Mouse (Mus musculus) lung, embryonic 16.5 days (tissue): ENCODE results near the gene Vnn1. TPM values are rescaled to one million over a fixed set of nuclear protein-coding genes. Genes with fewer than 3 reads are reported as not detected.

ENCODE experiments used
- ATAC-seq: fragments of 200-750 bp; cut with Nextera tagmentation; 2 replicates; pipeline ENCODE4 v1.8.0; 2017; ENCODE audit warnings: low read depth, mild to moderate bottlenecking, moderate library complexity
- H3K27ac ChIP-seq: fragments of 300-500 bp; sonication (generic); 2 replicates; pipeline ENCODE4 v1.5.1; 2014; ENCODE audit warnings: mild to moderate bottlenecking, control low read depth, low read length
- H3K27me3 ChIP-seq: fragments of 300-500 bp; sonication (generic); 2 replicates; pipeline ENCODE4 v1.6.1; 2014; ENCODE audit warnings: low read depth, low read length, mixed read lengths; ENCODE audit not compliant: control insufficient read depth, insufficient read depth
- H3K36me3 ChIP-seq: fragments of 300-500 bp; sonication (generic); 2 replicates; pipeline ENCODE4 v1.6.1; 2014; ENCODE audit warnings: low read length; ENCODE audit not compliant: control insufficient read depth, insufficient read depth
- H3K4me1 ChIP-seq: fragments of 300-500 bp; sonication (generic); replicated peaks from 2 replicates; pipeline ENCODE4 v1.6.1; 2014; ENCODE audit warnings: low read length, mixed read lengths; ENCODE audit not compliant: control insufficient read depth, insufficient read depth
- H3K4me2 ChIP-seq: fragments of 300-500 bp; sonication (generic); 2 replicates; pipeline ENCODE4 v1.6.1; 2014; ENCODE audit warnings: low read depth, low read length, control low read depth
- H3K4me3 ChIP-seq: fragments of 300-500 bp; sonication (generic); 2 replicates; pipeline ENCODE4 v1.5.1; 2014; ENCODE audit warnings: mild to moderate bottlenecking, low read length, control low read depth
- H3K9ac ChIP-seq: fragments of 300-500 bp; sonication (generic); 2 replicates; pipeline ENCODE4 v1.6.1; 2014; ENCODE audit warnings: low read length, control low read depth
- H3K9me3 ChIP-seq: fragments of 300-500 bp; sonication (generic); 2 replicates; pipeline ENCODE4 v1.6.1; 2016; ENCODE audit warnings: low read length; ENCODE audit not compliant: control insufficient read depth
- WGBS: fragments of 180-500 bp; shearing (Covaris S2); extraction: QIAGEN DNeasy Blood & Tissue Kit; methylation state at CpG from one replicate; pipeline ENCODE4 v1.1.7; 2014; 5-methylcytosine and 5-hydroxymethylcytosine counted together
- polyA plus RNA-seq: library from polyadenylated mRNA; unstranded; fragments of >200 nt; fragmentation: Nextera tagmentation; extraction: Ambion mirVana; gene quantifications from 2 replicates; pipeline ENCODE4 v1.2.1, GENCODE M21; 2015

Gene Vnn1
- polyA plus RNA-seq, 1 experiment from 2014 or later, result 3.8 TPM

DNA sequence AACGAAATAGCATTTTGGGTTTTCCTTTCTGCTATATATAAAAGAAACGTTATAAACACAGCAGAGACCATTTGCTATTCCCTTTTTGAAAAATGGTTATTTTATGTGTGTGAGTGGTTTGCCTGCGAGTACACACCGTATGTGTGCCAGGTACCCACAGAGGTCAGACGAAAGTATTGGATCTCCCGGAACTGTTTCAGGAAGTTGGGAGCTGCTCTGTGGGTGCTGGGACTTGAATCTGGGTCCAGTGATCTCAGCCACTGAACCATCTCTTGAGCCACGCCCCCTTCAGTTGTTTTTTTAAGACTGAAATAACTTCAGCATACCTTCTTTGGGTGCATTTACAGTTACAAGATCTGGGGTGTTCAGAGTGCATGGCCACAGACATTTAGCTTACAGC, 888 bp downstream of the Vnn1 start:
- no peak overlapping the region for H3K4me2 ChIP-seq
- no peaks in the 10 kb centered on the region for H3K36me3 ChIP-seq
- peaks cover 3% of the 10 kb centered on the region for H3K4me1 ChIP-seq
- no peak for ATAC-seq
- no peak overlapping the region for H3K27ac ChIP-seq
- no peak overlapping the region for H3K4me3 ChIP-seq
- H3K9ac ChIP-seq, result no peak overlapping the region
- WGBS, result 64% methylated on average over 7 of the region's 7 CpGs
- H3K27me3 ChIP-seq, result no peaks in the 10 kb centered on the region
- no peaks in the 10 kb centered on the region for H3K9me3 ChIP-seq

DNA sequence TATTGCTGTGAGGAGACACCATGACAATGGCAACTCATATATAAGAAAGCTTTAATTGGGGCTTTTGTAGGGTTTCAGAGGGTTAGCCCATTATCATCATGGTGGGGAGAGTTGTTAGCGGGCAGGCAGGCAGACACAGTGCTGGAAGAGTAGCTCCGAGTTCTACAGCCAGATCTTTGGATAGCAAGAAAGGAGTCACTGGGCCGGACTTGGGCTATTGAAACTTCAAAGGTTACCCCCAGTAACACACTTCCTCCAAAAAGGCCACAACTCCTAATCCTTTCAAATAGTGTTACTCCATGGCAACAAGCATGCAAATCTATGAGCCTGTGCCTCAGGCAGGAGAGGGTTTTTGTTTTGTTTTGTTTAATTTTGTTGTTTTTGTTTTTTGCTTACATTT, 6.6 kb downstream of the Vnn1 start:
- no peak for ATAC-seq
- Histone ChIP-seq H3K4me3 (no peak overlapping the region), H3K9ac (no peak overlapping the region), H3K27ac (no peak overlapping the region), H3K4me2 (no peak overlapping the region), H3K4me1 (no peaks in the 10 kb centered on the region), H3K9me3 (no peaks in the 10 kb centered on the region), H3K36me3 (no peaks in the 10 kb centered on the region), H3K27me3 (no peaks in the 10 kb centered on the region)
- WGBS, result 78% methylated on average over 3 of the region's 3 CpGs

DNA sequence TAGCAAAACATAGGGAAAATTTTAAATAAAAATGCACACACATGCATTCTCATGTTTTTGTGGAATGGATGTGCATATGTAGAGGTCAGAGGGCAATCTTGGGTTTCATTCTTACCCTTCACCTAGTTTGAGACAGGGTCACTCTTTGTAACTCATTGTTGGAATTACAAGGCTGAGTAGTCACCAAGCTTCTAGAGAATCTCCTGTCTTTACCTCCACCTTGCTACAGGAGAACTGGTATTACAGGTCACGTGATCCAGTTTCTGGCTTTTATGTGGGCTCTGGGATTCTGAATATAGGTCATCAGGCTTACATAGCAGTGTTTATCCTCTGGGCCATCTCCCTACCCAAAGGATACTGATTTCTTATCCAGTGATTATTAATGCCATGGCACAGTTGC, 11.2 kb downstream of the Vnn1 start:
- Histone ChIP-seq H3K27me3 (no peaks in the 10 kb centered on the region), H3K9me3 (no peaks in the 10 kb centered on the region), H3K4me1 (no peaks in the 10 kb centered on the region), H3K27ac (no peak overlapping the region), H3K36me3 (no peaks in the 10 kb centered on the region), H3K9ac (no peak overlapping the region), H3K4me3 (no peak overlapping the region), H3K4me2 (no peak overlapping the region)
- WGBS, result 81% methylated on average over 1 of the region's 1 CpGs
- ATAC-seq, result no peak

DNA sequence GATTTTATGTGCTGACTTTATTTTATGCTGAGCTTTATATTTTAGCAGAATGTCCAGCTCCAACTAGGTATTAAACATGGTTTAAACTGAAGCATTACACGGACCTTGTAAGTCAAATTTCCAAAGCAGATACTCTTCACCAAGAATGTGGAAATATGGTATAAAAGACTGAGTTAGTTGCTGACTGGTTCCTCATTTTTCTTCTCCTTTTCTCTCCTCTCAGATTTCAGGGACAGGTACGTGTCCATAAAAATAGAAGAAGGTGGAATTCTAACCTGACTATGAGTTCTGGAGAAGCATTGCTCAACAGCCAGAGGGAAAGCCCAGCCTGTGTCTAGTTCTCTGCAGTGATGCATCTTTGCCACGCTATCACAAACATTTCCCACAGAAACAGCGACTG, 25.6 kb downstream of the Vnn1 start, which contains the start of gene Taar1:
Taar1 (plus strand) TSS at position 301 of the 400 bp plus-strand sequence.
- Histone ChIP-seq H3K9me3 (no peaks in the 10 kb centered on the region), H3K27ac (no peak within 1 kb of the TSS), H3K9ac (no peak within 1 kb of the TSS), H3K4me1 (no peaks in the 10 kb centered on the region), H3K27me3 (no peaks in the 10 kb centered on the region), H3K4me2 (no peak within 1 kb of the TSS), H3K36me3 (no peaks in the 10 kb centered on the region), H3K4me3 (no peak within 1 kb of the TSS)
- WGBS, result 81% methylated on average over 4 of the region's 4 CpGs
- no peak for ATAC-seq

DNA sequence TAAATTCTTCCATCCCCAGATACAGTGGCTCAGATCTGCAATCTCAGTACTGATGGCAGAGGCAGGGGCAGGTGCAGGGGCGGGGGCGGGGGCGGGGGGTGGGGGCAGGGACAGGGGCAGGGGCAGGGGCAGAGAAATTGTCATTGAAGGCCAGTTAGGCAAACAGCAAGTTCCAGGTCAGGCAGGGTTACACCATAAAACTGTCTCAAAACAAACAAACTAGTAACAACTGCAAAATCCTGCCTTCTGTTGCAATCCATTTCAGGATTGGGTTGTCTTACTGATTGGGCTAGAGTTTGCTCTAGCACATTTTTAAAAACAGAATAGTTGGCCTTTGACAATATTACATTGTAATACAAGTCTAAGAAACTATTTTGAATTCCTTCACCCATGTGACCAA, 28.0 kb downstream of the Vnn1 start:
- no peak overlapping the region for H3K4me2 ChIP-seq
- no peaks in the 10 kb centered on the region for H3K4me1 ChIP-seq
- no peaks in the 10 kb centered on the region for H3K27me3 ChIP-seq
- H3K4me3 ChIP-seq, result no peak overlapping the region
- no peaks in the 10 kb centered on the region for H3K36me3 ChIP-seq
- H3K9me3 ChIP-seq, result no peaks in the 10 kb centered on the region
- ATAC-seq, result no peak
- no peak overlapping the region for H3K27ac ChIP-seq
- 51% methylated on average over 3 of the region's 3 CpGs for WGBS
- H3K9ac ChIP-seq, result no peak overlapping the region

DNA sequence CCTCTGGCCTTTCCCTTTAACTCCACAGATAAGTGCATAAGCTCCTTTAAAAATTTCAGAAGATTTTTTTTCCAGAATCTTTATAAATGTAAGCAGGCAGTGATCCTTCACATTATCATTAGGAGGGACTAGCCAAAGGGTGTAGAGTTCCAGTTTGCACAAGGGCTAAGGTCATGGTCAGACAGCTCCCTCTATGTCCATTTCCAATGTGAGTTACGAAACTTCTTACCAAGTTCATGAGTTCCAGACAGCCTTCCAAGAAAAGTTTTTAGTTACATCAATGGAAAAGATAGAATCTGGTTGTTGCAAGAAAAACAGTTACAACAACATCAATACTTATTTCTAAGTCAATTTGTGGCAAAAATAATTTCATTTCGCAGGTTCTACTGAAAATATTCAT, 29.5 kb downstream of the Vnn1 start:
- Histone ChIP-seq H3K4me3 (no peak overlapping the region), H3K4me1 (no peaks in the 10 kb centered on the region), H3K27ac (no peak overlapping the region), H3K9me3 (no peaks in the 10 kb centered on the region), H3K27me3 (no peaks in the 10 kb centered on the region), H3K4me2 (no peak overlapping the region), H3K9ac (no peak overlapping the region), H3K36me3 (no peaks in the 10 kb centered on the region)
- WGBS, result 83% methylated on average over 2 of the region's 2 CpGs
- no peak for ATAC-seq

DNA sequence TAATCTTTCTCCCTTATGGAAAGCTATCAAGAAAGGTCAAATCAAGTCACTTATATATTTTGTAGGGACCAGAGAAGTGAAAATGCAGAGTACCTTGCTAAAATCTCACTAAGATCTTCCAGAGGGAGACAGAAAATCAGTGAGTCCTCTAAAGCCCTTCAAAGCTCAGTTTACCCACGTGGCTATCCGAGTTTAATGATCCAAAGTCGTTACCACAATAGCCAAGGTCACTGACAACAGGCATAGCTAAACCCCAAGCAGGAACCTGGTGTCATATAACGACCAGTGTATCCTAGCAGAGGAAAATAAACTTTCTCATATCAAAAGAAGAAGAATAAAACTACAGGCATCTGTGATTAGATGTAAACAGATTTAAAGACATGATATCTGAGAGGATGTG, 43.1 kb downstream of the Vnn1 start:
- Histone ChIP-seq H3K27me3 (no peaks in the 10 kb centered on the region), H3K4me2 (no peak overlapping the region), H3K27ac (no peak overlapping the region), H3K4me1 (no peaks in the 10 kb centered on the region), H3K9me3 (no peaks in the 10 kb centered on the region), H3K36me3 (no peaks in the 10 kb centered on the region), H3K4me3 (no peak overlapping the region), H3K9ac (no peak overlapping the region)
- ATAC-seq, result no peak
- 43% methylated on average over 4 of the region's 4 CpGs for WGBS

DNA sequence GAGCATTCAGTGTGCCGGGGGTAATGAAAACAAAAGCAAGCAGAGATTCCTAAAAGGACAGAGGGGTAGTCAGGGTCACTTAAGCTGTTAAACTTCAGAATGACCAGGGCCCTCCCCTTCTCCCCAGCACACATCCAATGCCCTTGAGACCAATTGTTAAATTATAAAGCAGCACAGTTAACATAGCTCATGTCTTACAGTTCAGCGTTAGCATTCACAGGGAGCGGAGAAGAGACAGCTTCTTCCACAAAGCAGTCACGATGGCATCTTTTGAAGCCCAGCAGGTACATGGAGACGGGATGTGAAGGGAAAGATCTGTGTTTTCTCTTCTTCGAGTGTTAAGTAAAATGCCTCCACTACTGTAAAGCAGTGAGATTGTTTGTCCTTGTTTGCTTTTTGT, 43.8 kb downstream of the Vnn1 start, which contains the start of gene Taar2:
Taar2 (plus strand) TSS at position 261 of the 400 bp plus-strand sequence.
- Histone ChIP-seq H3K4me1 (no peaks in the 10 kb centered on the region), H3K27ac (no peak within 1 kb of the TSS), H3K36me3 (no peaks in the 10 kb centered on the region), H3K4me2 (no peak within 1 kb of the TSS), H3K9me3 (no peaks in the 10 kb centered on the region), H3K4me3 (no peak within 1 kb of the TSS), H3K27me3 (no peaks in the 10 kb centered on the region), H3K9ac (no peak within 1 kb of the TSS)
- WGBS, result 58% methylated on average over 6 of the region's 6 CpGs
- no peak for ATAC-seq

DNA sequence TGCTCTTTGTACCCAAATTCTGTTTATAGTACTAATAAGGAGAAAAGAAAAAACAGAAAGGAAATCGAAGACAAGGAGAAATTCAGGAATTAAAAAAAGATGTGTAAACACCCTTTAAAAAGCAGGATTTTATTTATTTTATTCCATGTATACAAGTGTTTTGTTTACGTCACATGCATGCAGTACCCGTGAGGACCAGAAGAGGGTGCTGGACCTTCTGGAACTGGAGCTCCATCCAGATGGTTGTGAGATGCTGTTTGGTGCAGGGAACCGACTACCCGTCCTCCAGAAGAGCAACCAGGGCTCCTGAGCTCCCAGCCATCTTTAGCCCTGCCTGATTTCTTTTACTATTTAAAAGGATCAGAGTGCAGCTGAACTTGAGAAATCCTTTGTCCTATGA, 48.0 kb downstream of the Vnn1 start:
- no peaks in the 10 kb centered on the region for H3K4me1 ChIP-seq
- no peak for ATAC-seq
- 66% methylated on average over 5 of the region's 5 CpGs for WGBS
- H3K9me3 ChIP-seq, result no peaks in the 10 kb centered on the region
- H3K9ac ChIP-seq, result no peak overlapping the region
- no peak overlapping the region for H3K4me3 ChIP-seq
- H3K27ac ChIP-seq, result no peak overlapping the region
- no peak overlapping the region for H3K4me2 ChIP-seq
- no peaks in the 10 kb centered on the region for H3K36me3 ChIP-seq
- no peaks in the 10 kb centered on the region for H3K27me3 ChIP-seq

DNA sequence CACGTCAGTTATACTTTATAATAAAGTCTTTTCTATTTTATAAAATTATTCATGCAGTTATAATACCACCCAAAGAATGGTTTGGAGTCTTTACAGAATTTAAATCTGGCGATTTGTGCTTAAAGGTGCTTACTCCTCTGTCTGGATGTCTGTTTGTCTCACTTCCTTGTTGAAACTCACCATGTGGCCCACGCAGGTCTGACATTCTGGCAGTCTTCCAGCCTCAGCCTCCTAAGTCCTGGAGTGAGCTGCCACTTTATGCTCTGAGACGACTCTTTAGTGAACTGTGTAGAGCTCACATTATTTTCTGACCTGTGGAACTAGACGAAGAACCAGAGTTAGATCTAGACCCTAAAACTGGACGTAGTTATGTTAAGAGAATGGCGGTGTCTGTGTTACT, 53.5 kb downstream of the Vnn1 start:
- ATAC-seq, result no peak
- H3K9me3 ChIP-seq, result no peaks in the 10 kb centered on the region
- no peak overlapping the region for H3K9ac ChIP-seq
- no peak overlapping the region for H3K4me3 ChIP-seq
- 44% methylated on average over 7 of the region's 7 CpGs for WGBS
- no peaks in the 10 kb centered on the region for H3K4me1 ChIP-seq
- no peaks in the 10 kb centered on the region for H3K36me3 ChIP-seq
- H3K27me3 ChIP-seq, result no peaks in the 10 kb centered on the region
- no peak overlapping the region for H3K4me2 ChIP-seq
- no peak overlapping the region for H3K27ac ChIP-seq
